Comparison of ENCODE assay signal across 8 mouse cellular contexts in the genomic region with DNA sequence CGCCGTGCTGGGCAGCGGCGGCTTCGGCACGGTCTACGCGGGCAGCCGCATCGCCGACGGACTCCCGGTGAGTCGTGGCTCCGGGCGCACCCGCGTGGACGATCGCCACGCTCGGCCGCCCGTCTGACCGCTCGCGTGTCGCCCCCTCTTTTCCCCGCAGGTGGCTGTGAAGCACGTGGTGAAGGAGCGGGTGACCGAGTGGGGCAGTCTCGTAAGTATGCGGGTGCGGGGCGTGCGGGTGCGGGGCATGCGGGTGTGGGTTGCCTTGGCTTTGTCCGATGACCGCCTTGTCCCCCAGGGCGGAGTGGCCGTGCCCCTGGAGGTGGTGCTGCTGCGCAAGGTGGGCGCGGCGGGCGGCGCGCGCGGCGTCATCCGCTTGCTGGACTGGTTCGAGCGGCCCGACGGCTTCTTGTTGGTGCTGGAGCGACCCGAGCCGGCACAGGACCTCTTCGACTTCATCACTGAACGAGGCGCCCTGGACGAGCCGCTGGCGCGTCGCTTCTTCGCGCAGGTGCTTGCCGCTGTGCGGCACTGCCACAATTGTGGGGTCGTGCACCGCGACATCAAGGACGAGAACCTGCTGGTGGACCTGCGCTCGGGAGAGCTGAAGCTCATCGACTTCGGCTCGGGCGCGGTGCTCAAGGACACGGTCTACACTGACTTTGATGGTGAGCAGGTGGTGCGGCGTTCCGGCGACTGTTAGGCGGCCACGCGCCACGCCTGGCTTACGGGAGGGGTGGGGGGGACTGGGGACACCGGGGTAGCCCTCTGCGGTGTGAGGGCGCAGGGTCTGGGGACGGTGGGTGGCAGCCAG. TPM values are rescaled to one million over a fixed set of nuclear protein-coding genes. Genes with fewer than 3 reads are reported as not detected.
DNase-seq lines count a peak whose midpoint lies in the region; ATAC-seq and TF ChIP-seq lines count a peak whose summit lies in the region.

No protein-coding gene starts in this region.

- H3K36me3 ChIP-seq in ES-Bruce4 (ENCODE audit: control insufficient read depth, insufficient read depth, low read length, poor library complexity, severe bottlenecking) = peaks cover 28% of the 10 kb centered on the region
- peaks cover 25% of the 10 kb centered on the region for H3K36me3 ChIP-seq in embryonic facial prominence, embryonic 14.5 days (ENCODE audit: control insufficient read depth, insufficient read depth, low read length)
- H3K36me3 ChIP-seq in hindbrain, embryonic 10.5 days = peaks cover 37% of the 10 kb centered on the region
- peaks cover 22% of the 10 kb centered on the region for H3K36me3 ChIP-seq in small intestine, adult 2 months (ENCODE audit: control insufficient read depth, insufficient read depth, low read length)

- no peak for TF ChIP-seq EP300 in ES-Bruce4 (IDR thresholded peaks at IDR 0.05; ENCODE audit: insufficient read depth, low read depth, low read length)

- peak overlapping the region; percentile 88 for H3K4me3 ChIP-seq in ES-Bruce4 (ENCODE audit: low read depth, low read length)
- peak overlapping the region; percentile 91 for H3K4me3 ChIP-seq in embryonic facial prominence, embryonic 14.5 days (ENCODE audit: low read depth, low read length)
- H3K4me3 ChIP-seq in hindbrain, embryonic 10.5 days = peak overlapping the region; percentile 82
- H3K4me3 ChIP-seq in small intestine, adult 2 months (ENCODE audit: low read depth, low read length) = peak overlapping the region; percentile 89

- no peak for TF ChIP-seq CTCF in ES-Bruce4 (IDR thresholded peaks at IDR 0.05; ENCODE audit: low read depth, low read length)
- no peak for TF ChIP-seq CTCF in small intestine, adult 2 months (IDR thresholded peaks at IDR 0.05; ENCODE audit: extremely low read depth, insufficient read length, insufficient replicate concordance, low read depth, low read length)

- no peak for TF ChIP-seq POLR2A in ES-Bruce4 (IDR thresholded peaks at IDR 0.05; ENCODE audit: insufficient read depth, low read length)
- TF ChIP-seq POLR2A in small intestine, adult 2 months (IDR thresholded peaks at IDR 0.05; ENCODE audit: low read depth, low read length) = no peak

- no peaks in the 10 kb centered on the region for H3K9me3 ChIP-seq in ES-Bruce4 (replicated peaks; ENCODE audit: control insufficient read depth, insufficient read depth, low read length, poor library complexity, severe bottlenecking)
- H3K9me3 ChIP-seq in embryonic facial prominence, embryonic 14.5 days (ENCODE audit: control insufficient read depth, low read length) = no peaks in the 10 kb centered on the region
- H3K9me3 ChIP-seq in hindbrain, embryonic 10.5 days = no peaks in the 10 kb centered on the region; the same call in 1 of the 2 replicates

- peaks cover 6% of the 10 kb centered on the region for H3K4me1 ChIP-seq in ES-Bruce4 (ENCODE audit: control insufficient read depth, insufficient read depth, low read length)
- H3K4me1 ChIP-seq in embryonic facial prominence, embryonic 14.5 days (ENCODE audit: control insufficient read depth, insufficient read depth, low read length) = peaks cover 9% of the 10 kb centered on the region
- peaks cover 72% of the 10 kb centered on the region for H3K4me1 ChIP-seq in hindbrain, embryonic 10.5 days (replicated peaks)
- H3K4me1 ChIP-seq in small intestine, adult 2 months (ENCODE audit: control insufficient read depth, insufficient read depth, insufficient read length, low read length) = peaks cover 42% of the 10 kb centered on the region

- peak; percentile 69 for DNase-seq in adrenal gland, postnatal 10 days
- peak; percentile 57 for DNase-seq in embryonic facial prominence, embryonic 14.5 days (ENCODE audit: low spot score)
- DNase-seq in hindbrain, embryonic 10.5 days (ENCODE audit: low spot score) = peak; percentile 65
- DNase-seq in layer of hippocampus, postnatal 25 days (ENCODE audit: extremely low spot score in 1 of 2, low spot score in 1 of 2) = peak; percentile 40 to 61
- peak; percentile 70 for DNase-seq in lung, postnatal 36 days

- H3K27ac ChIP-seq in ES-Bruce4 (ENCODE audit: insufficient read depth, low read length) = peak overlapping the region; percentile 23
- peak overlapping the region; percentile 96 for H3K27ac ChIP-seq in embryonic facial prominence, embryonic 14.5 days (replicated peaks; ENCODE audit: low read depth, low read length)
- H3K27ac ChIP-seq in hindbrain, embryonic 10.5 days = peak overlapping the region; percentile 98
- peak overlapping the region; percentile 83 for H3K27ac ChIP-seq in small intestine, adult 2 months (ENCODE audit: insufficient read depth, low read depth, low read length)

- peak; percentile 0; the same call in 1 of the 2 replicates for ATAC-seq in embryonic facial prominence, embryonic 14.5 days (ENCODE audit: low read depth)
- ATAC-seq in erythroid progenitor cell, adult 5-6 weeks (replicated peaks; ENCODE audit: low FRiP score, poor library complexity, severe bottlenecking) = no peak

- H3K4me2 ChIP-seq in embryonic facial prominence, embryonic 14.5 days (ENCODE audit: low read depth, low read length) = peak overlapping the region; percentile 95

- H3K27me3 ChIP-seq in ES-Bruce4 (ENCODE audit: control insufficient read depth, insufficient read depth, low read length, poor library complexity, severe bottlenecking) = no peaks in the 10 kb centered on the region
- no peaks in the 10 kb centered on the region for H3K27me3 ChIP-seq in embryonic facial prominence, embryonic 14.5 days (replicated peaks; ENCODE audit: control insufficient read depth, insufficient read depth, low read length)
- H3K27me3 ChIP-seq in hindbrain, embryonic 10.5 days (ENCODE audit: insufficient read depth, poor library complexity, severe bottlenecking) = peaks cover 5% of the 10 kb centered on the region; the same call in 1 of the 2 replicates
- no peaks in the 10 kb centered on the region for H3K27me3 ChIP-seq in small intestine, adult 2 months (ENCODE audit: control insufficient read depth, insufficient read depth, low read length)

- 1% methylated on average over 43 of the region's 98 CpGs for WGBS in embryonic facial prominence, embryonic 14.5 days
- WGBS in hindbrain, embryonic 10.5 days = under 1% methylated on average over 98 of the region's 98 CpGs
- WGBS in small intestine, adult 2 months = under 1% methylated on average over 98 of the region's 98 CpGs

- H3K9ac ChIP-seq in ES-Bruce4 (ENCODE audit: low read depth, poor library complexity, severe bottlenecking) = peak overlapping the region; percentile 95
- H3K9ac ChIP-seq in embryonic facial prominence, embryonic 14.5 days (ENCODE audit: low read depth, low read length) = peak overlapping the region; percentile 89

RNA-seq across cellular contexts. Expression of a gene that starts 1.1 kb away (rescaled TPM):
- polyA plus RNA-seq in ES-Bruce4 (2011; ENCODE audit: insufficient read depth, insufficient read length, low read depth, missing spikeins) = 128 and 136 TPM in 2 replicates
- 10 to 100 TPM; 41.2 to 76.8 TPM for total RNA-seq in adrenal gland, postnatal 10 days (2021)
- 38.6 and 45.1 TPM in 2 replicates for polyA plus RNA-seq in embryonic facial prominence, embryonic 14.5 days (2014; fragmentation: Nextera tagmentation; extraction: Ambion mirVana)
- polyA plus RNA-seq in hindbrain, embryonic 10.5 days (2016; fragmentation: Nextera tagmentation; extraction: Ambion mirVana) = 41.3 and 48.3 TPM in 2 replicates
- total RNA-seq in layer of hippocampus, postnatal 25 days (2021) = 10 to 100 TPM; 30.3 to 38.9 TPM
- polyA plus RNA-seq in small intestine, adult 2 months (2012; rRNA removed) = 38.3 and 60.3 TPM in 2 replicates
- 0.72 and 1.3 TPM in 2 replicates for total RNA-seq in erythroid progenitor cell, adult 5-6 weeks (2015; ENCODE audit: low replicate concordance)
- 0.68 and 1.5 TPM in 2 replicates for total RNA-seq in erythroid progenitor cell, adult 5-6 weeks (2017; ENCODE audit: low replicate concordance)

RNA-seq across cellular contexts. Expression of a gene that starts 43.6 kb away (rescaled TPM):
- polyA plus RNA-seq in ES-Bruce4 (2011; ENCODE audit: insufficient read depth, insufficient read length, low read depth, missing spikeins) = 39.2 and 40.2 TPM in 2 replicates
- 10 to 100 TPM; 26.6 to 34.4 TPM for total RNA-seq in adrenal gland, postnatal 10 days (2021)
- polyA plus RNA-seq in embryonic facial prominence, embryonic 14.5 days (2014; fragmentation: Nextera tagmentation; extraction: Ambion mirVana) = 76.1 and 84.5 TPM in 2 replicates
- polyA plus RNA-seq in hindbrain, embryonic 10.5 days (2016; fragmentation: Nextera tagmentation; extraction: Ambion mirVana) = 88.5 and 106 TPM in 2 replicates
- total RNA-seq in layer of hippocampus, postnatal 25 days (2021) = 10 to 100 TPM; 18.0 to 28.1 TPM
- 55.7 and 59.1 TPM in 2 replicates for polyA plus RNA-seq in small intestine, adult 2 months (2012; rRNA removed)
- 19.8 and 26.4 TPM in 2 replicates for total RNA-seq in erythroid progenitor cell, adult 5-6 weeks (2015; ENCODE audit: low replicate concordance)
- total RNA-seq in erythroid progenitor cell, adult 5-6 weeks (2017; ENCODE audit: low replicate concordance) = 24.8 and 41.9 TPM in 2 replicates

RNA-seq across cellular contexts. Expression of a gene that starts 44.0 kb away (rescaled TPM):
- polyA plus RNA-seq in ES-Bruce4 (2011; ENCODE audit: insufficient read depth, insufficient read length, low read depth, missing spikeins) = 10.0 and 13.2 TPM in 2 replicates
- 10 to 100 TPM; 10.4 to 10.7 TPM for total RNA-seq in adrenal gland, postnatal 10 days (2021)
- polyA plus RNA-seq in embryonic facial prominence, embryonic 14.5 days (2014; fragmentation: Nextera tagmentation; extraction: Ambion mirVana) = 11.8 and 12.2 TPM in 2 replicates
- polyA plus RNA-seq in hindbrain, embryonic 10.5 days (2016; fragmentation: Nextera tagmentation; extraction: Ambion mirVana) = 11.7 and 12.2 TPM in 2 replicates
- 10 to 100 TPM; 12.7 to 16.9 TPM for total RNA-seq in layer of hippocampus, postnatal 25 days (2021)
- 14.5 and 16.4 TPM in 2 replicates for polyA plus RNA-seq in small intestine, adult 2 months (2012; rRNA removed)
- total RNA-seq in erythroid progenitor cell, adult 5-6 weeks (2015; ENCODE audit: low replicate concordance) = 5.0 and 5.4 TPM in 2 replicates
- 1.2 and 2.4 TPM in 2 replicates for total RNA-seq in erythroid progenitor cell, adult 5-6 weeks (2017; ENCODE audit: low replicate concordance)

Comparison
In these comparisons a context has a peak if more than half of its experiments do, and no peak if none do; other contexts are left out.
1. H3K27ac ChIP-seq: peak in every context shown above with its lines; median percentile 98 in hindbrain, embryonic 10.5 days; 96 in embryonic facial prominence, embryonic 14.5 days; 83 in small intestine, adult 2 months; 23 in ES-Bruce4.